Mouse (Mus musculus): ENCODE results near the gene T2. TPM values are rescaled to one million over a fixed set of nuclear protein-coding genes. Genes with fewer than 3 reads are reported as not detected.
"Not testable (repeated sequence)": the region's sequence is repeated elsewhere in the genome, so short reads cannot be mapped to it uniquely, and the experiment has no call there.

T2 gene
- total RNA-seq, 4 experiments from 2014 or later, result 0.14 to 0.60 (median 0.41) TPM

DNA sequence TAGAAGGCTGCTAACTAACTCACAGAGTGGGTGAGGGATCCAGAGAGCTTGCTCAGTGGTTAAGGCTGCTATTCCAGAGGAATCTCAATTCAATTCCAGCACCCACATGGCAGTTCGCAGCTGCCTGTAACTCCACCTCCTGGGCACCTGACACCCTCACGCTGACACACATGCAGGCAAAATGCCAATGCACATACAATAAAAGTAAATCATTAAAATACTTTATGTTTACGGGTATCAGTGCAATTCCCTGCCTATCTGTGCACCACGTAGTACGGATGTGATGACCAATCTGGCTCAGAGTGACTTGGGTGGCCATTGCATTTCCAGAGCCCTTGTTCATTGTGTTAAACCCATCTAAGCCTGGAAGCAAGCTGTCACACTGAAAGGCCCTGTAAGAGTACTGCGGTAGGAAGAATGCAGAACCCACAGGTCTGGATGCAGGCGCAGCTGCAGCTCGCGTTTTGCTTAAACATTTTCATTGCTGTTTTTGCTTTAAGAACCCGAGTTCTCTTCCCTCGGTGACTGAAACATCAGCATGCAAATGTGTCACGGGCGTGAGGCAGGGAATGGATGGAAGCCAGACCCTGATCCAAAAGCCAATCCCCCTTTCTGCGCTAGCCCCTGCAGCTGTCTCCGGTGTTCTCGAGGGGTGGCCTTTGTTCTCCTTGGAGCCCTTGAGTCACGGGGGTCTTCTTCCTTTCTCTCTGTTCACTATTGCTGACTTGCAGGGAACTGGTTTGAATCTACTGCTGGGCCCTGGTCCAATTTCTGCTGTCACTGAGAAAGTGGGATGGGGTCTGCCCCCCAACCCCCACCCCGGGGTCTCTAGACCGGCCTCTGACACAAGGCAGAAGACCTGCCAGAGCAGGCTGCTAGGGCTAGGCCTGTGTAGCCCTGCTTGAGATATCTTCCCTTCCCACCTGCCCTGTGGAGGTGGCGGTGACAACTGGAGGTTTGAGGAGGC, 12.0 kb downstream of the T2 start:
- no peak for DNase-seq (ENCODE audit: low spot score)

- DNase-seq (ENCODE audit: low spot score), result no peak
Measured at GRCm38 (mm10) chr17:8368570-8368969, 12.8 kb downstream of the T2 start.

- DNase-seq (ENCODE audit: low spot score), result no peak
Measured at GRCm38 (mm10) chr17:8369171-8369570, 13.4 kb downstream of the T2 start.

GRCm38 (mm10) chr17:8370634-8371229, 14.9 kb downstream of the T2 start:
- DNase-seq (ENCODE audit: low spot score), result no peak

- peak; percentile 55 for DNase-seq (ENCODE audit: low spot score)
Measured at GRCm38 (mm10) chr17:8371834-8372233, 16.0 kb downstream of the T2 start.

DNA sequence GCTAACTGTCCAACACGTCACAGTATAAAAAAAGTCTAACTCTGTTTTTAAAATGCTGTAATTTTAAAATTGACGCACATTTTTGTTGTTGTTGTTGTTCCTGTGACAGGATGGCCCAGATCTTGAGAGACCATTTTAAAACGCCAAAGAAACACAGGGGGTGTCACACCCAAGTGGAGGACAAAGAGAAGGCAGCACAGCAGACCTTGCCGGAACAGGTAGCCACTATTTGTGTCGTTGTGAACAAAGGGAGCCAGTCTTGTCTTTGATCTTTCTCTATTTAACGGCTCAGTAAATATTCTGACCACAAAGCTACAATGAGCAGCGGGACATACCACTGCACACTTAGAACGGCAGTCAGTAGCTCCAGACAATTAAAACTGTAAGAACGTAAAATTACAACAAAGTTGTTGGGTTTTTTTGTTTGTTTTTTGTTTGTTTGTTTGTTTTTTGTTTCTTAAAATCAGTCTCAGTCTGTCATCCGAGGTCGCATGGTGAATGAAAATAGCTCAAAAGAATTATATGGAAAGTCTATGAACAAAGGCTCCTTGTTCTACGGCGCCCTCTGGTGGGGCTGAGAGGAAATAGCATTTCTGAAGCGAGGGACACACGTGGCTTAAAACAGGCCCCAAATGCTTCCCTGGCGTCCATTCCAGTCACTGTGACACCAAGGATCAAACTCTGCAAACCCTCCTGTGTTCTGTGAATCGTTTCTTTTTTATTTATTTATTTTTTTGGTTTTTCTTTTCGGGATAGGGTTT, 16.7 kb downstream of the T2 start:
- peak; percentile 77 for DNase-seq (ENCODE audit: low spot score)

DNA sequence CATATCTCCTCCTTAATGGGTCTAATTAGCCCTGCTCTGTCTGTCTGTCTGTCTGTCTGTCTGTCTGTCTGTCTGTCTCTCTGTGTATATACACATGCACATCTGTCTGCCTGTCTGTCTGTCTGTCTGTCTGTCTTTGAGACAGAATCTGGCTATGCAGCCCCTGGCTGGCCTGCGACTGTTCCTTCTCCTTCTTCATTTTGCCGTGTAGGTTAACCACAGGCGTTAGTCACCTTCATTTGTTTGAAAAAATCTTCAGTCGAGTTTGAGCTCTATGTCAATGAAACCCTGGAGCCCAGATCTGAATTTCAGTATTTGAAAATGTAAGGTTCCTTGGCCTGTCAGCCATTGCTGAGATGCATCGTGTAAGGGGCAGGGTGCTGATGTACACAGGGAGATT, 21.5 kb downstream of the T2 start:
- DNase-seq (ENCODE audit: low spot score), result no peak

GRCm38 (mm10) chr17:8385441-8385840, 29.6 kb downstream of the T2 start:
- no peak for DNase-seq (ENCODE audit: low spot score)

- DNase-seq (ENCODE audit: low spot score), result no peak
Measured at GRCm38 (mm10) chr17:8388463-8388862, 32.7 kb downstream of the T2 start.

DNA sequence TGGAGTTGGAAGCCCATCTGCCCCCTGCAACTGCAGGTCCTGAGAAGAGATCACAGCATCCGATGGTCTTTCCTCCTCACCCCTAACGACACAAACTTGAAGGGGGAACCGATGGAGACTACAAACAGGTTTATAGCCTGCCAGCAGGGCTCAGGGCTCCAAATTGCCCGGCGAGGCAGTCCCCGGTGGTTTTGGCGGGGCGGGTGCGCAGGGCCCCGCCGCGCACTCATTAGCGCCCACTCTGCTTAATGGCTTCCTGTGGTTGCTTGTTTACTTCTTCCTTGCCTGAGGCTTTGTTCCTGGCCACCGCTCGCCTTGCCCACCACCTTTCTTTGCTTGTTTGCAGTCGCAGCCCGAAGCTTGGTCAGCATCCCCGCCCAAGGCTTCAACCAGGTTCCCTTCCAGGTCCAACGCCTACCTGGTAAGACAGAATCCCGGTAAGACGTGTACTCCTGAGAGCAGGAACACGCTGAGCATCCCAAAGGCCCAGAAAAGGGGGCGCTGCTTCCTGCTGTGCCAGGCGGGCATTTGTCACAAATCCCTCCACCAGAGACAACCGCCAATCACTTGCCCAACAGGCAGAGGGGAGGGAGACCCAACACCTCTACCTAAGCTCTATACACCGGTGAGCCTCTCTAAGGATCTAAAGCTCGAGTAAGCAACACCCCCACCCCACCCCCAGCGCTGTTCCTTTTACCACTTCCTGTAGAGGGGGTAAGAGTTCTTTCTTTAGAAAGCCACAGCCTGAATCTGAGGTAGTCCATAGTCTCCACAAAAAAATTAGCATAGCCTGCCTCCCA, 33.4 kb downstream of the T2 start:
- DNase-seq (ENCODE audit: low spot score), result no peak

GRCm38 (mm10) chr17:8389790-8390095, 34.0 kb downstream of the T2 start:
- DNase-seq (ENCODE audit: low spot score), result no peak

GRCm38 (mm10) chr17:8390487-8390886, 34.7 kb downstream of the T2 start:
- DNase-seq (ENCODE audit: low spot score), result no peak

- no peak for DNase-seq (ENCODE audit: low spot score)
Measured at GRCm38 (mm10) chr17:8396371-8396770, 40.6 kb downstream of the T2 start.

DNA sequence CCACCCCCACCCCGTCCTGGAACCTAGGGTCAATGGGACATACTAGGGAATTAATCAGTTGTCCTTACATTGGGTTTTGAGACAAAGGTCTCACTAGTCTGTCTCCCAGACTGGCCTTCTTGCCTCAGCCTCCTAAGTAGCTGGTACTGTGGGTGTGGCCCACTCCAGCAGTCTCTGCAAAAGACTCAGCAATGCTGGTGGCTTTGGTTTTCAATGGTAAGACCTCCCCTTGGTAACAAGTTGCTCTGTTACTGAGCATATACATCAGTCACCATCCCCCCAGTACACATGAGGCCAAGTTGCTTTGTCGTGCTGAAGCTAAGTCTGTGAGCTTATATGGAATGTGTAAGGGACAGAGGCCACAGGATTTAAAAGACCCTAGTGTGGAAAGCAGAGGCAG, 42.2 kb downstream of the T2 start:
- DNase-seq (ENCODE audit: low spot score), result no peak

DNA sequence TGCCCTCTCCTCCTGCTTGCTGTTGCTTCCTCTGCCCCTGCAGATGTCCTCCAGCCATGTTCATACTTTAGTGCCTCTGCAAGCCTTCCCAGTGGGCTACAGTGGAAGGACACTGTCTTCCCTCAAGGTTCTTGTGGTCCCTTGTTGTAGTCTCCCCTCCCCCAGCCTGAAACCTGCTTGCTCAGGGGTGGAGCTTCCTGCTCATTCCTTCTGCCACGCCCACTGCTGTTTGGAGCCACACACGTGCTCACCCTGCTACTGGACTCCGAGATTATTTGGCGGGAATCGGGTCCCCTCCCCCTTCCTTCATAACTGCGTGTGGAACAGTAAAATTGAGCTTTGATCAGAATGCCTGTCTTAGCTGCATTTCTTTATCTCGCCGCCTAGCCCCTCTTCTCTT, 48.1 kb downstream of the T2 start:
- DNase-seq (ENCODE audit: low spot score), result not testable (repeated sequence)

DNA sequence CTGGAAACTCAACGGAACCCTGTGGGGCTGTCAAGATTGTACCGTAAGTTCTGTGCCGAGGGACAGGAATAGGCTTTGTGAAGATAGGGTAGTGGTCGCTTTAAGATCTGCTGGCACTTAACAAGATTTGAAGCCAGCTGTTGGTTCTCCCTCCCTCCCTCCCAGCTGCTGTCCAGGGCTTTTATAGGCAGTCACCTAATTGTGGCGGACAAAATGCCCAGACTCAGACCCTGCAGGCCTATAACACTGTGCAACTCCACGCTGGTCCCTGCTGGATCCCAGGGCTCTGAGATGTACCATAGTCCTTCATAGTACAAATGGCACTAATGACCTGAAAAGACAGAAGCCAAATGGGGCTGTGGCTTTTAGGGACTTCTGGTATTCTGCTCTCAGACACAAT, 50.5 kb downstream of the T2 start:
- DNase-seq (ENCODE audit: low spot score), result no peak

- DNase-seq (ENCODE audit: low spot score), result not testable (repeated sequence)
Measured at GRCm38 (mm10) chr17:8408002-8408401, 52.2 kb downstream of the T2 start.

GRCm38 (mm10) chr17:8408589-8409295, 53.0 kb downstream of the T2 start:
- no peak for DNase-seq (ENCODE audit: low spot score)

DNA sequence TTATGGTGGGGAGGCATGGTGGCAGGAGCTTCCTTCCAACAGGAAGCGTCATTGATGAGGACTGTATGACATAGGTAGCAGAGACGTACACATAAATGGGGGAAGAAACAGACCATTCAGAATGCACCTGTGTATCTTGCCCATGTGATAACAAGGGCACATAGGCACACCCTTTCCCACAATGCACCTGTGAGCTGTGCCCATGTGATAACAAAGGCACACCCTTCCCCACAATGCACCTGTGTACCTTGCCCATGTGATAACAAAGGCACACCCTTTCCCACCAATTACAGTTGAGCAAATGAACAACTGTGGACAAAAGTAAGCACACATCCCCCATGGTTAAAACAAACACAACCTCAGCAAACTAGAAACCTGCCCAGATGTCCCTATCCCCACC, 54.5 kb downstream of the T2 start:
- no peak for DNase-seq (ENCODE audit: low spot score)

- DNase-seq (ENCODE audit: low spot score), result no peak
Measured at GRCm38 (mm10) chr17:8413656-8414055, 57.9 kb downstream of the T2 start.

DNA sequence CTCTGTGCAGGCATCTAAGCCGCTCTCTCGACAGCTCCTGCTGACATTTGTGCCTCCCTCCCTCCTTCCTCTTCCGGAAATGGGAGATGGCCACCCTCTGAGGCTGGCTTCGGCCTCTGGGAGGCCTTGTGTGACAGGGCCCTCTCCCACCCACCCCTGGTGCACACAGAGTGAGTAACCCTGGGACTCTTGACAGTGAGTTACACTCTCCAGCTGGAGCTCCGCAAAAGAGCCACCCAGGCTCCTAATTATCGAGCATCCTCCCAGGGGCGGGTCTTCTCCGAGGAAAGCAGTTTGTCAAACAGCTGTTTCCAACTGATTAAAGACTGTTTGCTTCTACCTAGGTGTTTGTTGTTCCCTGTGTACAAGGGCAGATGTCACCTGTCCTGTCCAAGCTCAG, 59.7 kb downstream of the T2 start:
- DNase-seq (ENCODE audit: low spot score), result no peak

Data from heart, adult 8-10 months (tissue).